Mouse (Mus musculus): Measurements from ENCODE around the gene Olfr960.
A peak's percentile ranks its signal among the peaks of the same experiment; 100 is the strongest.

Olfr960 gene

GRCm38 (mm10) chr9:39621073-39621472, at the start of gene Olfr960:
Olfr960 (plus strand) TSS chr9:39621373.
- DNase-seq (ENCODE audit: low spot score), result no peak

GRCm38 (mm10) chr9:39575469-39575868, 45.7 kb upstream of the Olfr960 start, which contains the start of gene Olfr959:
Olfr959 (minus strand) TSS chr9:39575569.
- no peak for DNase-seq (ENCODE audit: low spot score)

GRCm38 (mm10) chr9:39577050-39577449, 44.1 kb upstream of the Olfr960 start:
- DNase-seq (ENCODE audit: low spot score), result no peak

GRCm38 (mm10) chr9:39602536-39603332, 18.4 kb upstream of the Olfr960 start:
- DNase-seq (ENCODE audit: low spot score), result peak; percentile 49

GRCm38 (mm10) chr9:39603333-39603845, 17.8 kb upstream of the Olfr960 start:
- DNase-seq (ENCODE audit: low spot score), result peak; percentile 68

- peak; percentile 61 for DNase-seq (ENCODE audit: low spot score)
Measured at GRCm38 (mm10) chr9:39603999-39604453, 17.1 kb upstream of the Olfr960 start, which contains the start of gene AW551984. AW551984 (minus strand) TSS chr9:39604403.

- DNase-seq (ENCODE audit: low spot score), result no peak
Measured at GRCm38 (mm10) chr9:39608497-39608896, 12.7 kb upstream of the Olfr960 start.

- no peak for DNase-seq (ENCODE audit: low spot score)
Measured at GRCm38 (mm10) chr9:39610355-39610754, 10.8 kb upstream of the Olfr960 start, which contains the start of gene Olfr148. Olfr148 (plus strand) TSS chr9:39610655.

GRCm38 (mm10) chr9:39611953-39612352, 9.2 kb upstream of the Olfr960 start:
- DNase-seq (ENCODE audit: low spot score), result peak; percentile 55

- no peak for DNase-seq (ENCODE audit: low spot score)
Measured at GRCm38 (mm10) chr9:39623783-39624182, 2.6 kb downstream of the Olfr960 start.

- DNase-seq (ENCODE audit: low spot score), result no peak
Measured at GRCm38 (mm10) chr9:39624711-39625110, 3.5 kb downstream of the Olfr960 start.

GRCm38 (mm10) chr9:39629069-39629468, 7.9 kb downstream of the Olfr960 start:
- DNase-seq (ENCODE audit: low spot score), result no peak

GRCm38 (mm10) chr9:39633913-39634594, 12.9 kb downstream of the Olfr960 start:
- no peak for DNase-seq (ENCODE audit: low spot score)

- no peak for DNase-seq (ENCODE audit: low spot score)
Measured at GRCm38 (mm10) chr9:39644785-39645184, 23.6 kb downstream of the Olfr960 start, which contains the start of gene Olfr961. Olfr961 (plus strand) TSS chr9:39645085.

GRCm38 (mm10) chr9:39647382-39647781, 26.2 kb downstream of the Olfr960 start:
- DNase-seq (ENCODE audit: low spot score), result no peak

- no peak for DNase-seq (ENCODE audit: low spot score)
Measured at GRCm38 (mm10) chr9:39654756-39655396, 33.7 kb downstream of the Olfr960 start.

GRCm38 (mm10) chr9:39666905-39667304, 45.7 kb downstream of the Olfr960 start, which contains the start of gene Olfr963:
Olfr963 (plus strand) TSS chr9:39667205.
- DNase-seq (ENCODE audit: low spot score), result no peak

- DNase-seq (ENCODE audit: low spot score), result no peak
Measured at GRCm38 (mm10) chr9:39669723-39670122, 48.5 kb downstream of the Olfr960 start.

Measured in embryo, embryonic 10 days (tissue).